Mouse (Mus musculus): ENCODE measurements at regions not wholly inside any gene's neighbourhood (a gene's known extent, or its start where the extent isn't known, plus 50 kb on each side); places are given as distances from the start of the nearest gene placed in this dataset.

DNA sequence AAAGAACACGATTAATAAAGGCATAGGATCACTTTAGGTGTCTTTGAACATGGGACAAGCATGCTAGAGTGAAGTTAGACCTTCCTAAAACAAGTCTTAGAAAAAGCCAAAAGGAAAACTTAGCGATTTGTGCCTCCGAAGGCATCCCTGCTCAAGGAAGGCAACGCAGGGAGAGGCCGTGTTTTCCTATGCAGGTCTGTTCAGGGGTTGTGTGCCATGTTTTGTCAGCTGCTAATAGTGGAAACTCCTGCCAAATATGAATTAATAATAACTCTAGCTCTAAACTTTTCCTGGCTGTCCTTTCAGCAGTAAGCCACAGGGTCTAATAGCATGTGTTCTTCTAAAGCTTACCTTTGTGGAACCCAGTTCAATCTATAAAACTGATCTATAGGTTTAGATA lies 168.4 kb upstream of the Ccdc122 start:
- DNase-seq: no peak

DNA sequence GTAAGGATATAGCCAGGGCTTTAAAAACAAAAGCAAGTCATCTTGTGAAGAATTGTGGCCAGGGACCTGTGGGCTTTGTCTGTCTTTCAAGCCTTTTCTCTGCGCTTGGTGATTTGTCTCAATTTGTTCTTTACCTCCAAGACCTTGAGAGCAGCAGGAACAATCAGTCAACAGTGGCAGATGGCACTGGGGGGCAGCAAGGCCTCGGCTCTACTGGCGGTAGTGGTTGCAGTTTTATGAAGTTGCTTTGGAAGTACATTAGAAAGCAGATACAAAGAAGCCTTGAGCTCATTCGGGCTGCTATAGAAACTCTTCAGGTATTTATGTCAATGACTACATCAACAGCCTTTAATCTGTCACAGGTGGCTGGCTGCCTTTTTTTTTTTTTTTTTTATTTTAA lies 171.9 kb upstream of the Ccdc122 start:
- no peak for DNase-seq

DNA sequence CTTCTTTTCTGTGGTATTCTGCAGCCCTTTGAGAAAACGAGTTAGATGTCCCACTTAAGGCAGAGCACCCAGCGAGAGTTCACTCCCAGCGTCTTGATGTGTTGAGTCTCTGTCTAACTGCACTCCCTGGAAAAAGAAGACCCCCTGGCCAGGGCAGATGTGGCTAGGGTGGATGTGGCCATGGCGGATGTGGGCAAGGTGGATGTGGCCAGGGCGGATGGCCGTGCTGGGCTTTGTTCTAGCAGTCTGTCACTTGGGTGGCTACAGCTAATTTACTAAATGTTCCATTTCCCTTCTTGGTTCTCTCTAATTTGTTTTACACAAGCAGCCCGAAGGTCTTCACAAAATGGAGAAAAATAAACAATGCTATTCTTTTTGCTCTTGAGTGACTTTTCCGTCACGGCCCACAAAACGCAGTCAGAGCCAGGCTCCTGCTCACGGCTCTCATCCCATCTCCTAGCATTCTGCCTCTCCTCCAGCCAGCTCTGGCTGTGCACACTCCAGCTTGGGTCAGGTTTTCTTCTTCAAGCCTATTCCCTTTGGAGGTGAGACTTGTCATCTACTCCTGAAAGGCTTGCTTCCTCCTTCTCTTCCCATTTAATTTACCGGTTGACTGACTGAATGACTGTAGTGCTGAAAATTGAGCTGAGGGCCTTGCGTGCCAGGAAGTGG lies 173.4 kb upstream of the Ccdc122 start:
- no peak for DNase-seq

DNA sequence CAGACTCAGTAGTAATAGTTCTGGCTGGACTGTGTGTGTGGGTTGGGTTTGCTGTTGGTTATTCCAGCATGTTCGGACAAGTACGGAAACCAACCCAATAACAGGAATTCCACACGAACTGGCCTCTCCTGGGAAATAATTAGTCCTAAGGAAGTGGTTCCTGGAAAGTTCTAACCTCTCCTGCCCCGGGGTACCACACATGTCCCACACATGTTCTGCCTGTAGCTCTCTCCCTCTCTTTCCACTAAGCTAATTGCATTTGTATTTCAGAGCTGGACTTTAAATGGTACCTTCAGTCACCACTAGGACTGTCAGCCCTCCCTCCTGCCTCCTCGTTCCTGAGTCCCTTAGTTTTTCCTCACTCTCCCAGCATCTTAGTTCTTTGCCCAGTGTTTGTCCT lies 178.2 kb upstream of the Ccdc122 start:
- DNase-seq: no peak

DNA sequence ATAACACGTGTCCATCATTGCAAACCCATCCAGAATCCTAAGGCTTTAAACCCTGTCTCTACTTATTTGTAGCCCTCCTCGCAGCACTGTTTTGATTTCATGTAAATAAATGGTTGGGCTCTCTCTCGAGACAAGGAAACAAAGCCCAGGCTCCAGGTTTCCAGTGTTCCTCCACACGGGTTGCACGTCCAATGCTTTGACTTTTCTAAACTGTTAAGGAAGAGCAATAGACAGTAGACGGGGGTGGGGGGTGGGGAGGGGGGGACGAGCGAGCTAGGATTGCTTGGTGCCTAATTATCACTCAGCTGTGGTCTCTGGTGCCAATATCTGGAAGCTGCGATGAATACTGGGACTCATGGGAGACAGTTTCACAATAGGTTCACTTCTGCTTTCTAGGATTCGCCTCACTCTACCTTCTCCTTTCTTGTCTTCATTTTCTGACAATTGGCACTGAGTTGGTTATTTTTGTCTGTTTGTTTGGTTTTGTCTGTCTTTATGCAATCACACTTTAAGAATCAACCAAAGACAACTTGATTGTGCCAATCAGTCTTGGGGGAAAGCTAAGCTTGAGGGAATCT lies 179.3 kb upstream of the Ccdc122 start:
- no peak for DNase-seq

DNA sequence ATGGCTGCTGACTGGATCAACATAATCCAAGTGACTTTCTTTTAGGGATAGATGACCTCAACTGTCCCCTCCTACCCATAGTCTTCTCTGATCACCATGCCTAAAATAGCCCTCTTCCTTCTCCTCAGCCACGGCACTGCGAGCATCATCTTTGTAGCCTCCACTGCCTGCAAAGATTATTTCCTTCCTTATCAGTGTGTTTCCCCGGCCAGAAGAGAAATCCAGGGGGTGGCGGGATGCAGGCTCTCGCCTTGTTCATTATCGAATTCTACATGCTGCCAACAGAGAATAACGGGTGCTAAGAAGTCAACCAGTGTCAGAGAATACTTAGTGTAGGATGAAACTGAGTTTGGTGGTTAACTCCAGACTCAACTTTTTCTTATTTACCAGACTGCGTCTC lies 180.0 kb upstream of the Ccdc122 start:
- DNase-seq: no peak

DNA sequence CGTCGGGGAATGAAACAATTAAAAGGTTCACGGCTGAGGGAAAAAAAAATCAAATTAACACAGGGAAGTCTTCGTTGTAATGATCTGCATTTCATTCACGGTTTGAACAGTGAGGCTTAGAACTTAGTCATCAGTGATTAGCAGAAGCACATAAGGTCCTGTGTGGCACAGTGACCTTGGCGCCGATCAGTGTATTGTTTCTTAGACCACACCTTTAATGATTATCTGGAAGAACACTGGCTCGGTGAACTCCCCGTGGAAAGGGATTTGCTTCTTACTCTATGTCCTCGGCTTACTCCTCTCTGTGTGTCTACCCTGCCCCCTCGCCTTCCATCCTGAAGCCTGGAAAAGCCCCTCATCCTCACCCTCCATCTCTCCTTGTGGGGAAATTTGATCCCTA lies 181.6 kb upstream of the Ccdc122 start:
- no peak for DNase-seq

DNA sequence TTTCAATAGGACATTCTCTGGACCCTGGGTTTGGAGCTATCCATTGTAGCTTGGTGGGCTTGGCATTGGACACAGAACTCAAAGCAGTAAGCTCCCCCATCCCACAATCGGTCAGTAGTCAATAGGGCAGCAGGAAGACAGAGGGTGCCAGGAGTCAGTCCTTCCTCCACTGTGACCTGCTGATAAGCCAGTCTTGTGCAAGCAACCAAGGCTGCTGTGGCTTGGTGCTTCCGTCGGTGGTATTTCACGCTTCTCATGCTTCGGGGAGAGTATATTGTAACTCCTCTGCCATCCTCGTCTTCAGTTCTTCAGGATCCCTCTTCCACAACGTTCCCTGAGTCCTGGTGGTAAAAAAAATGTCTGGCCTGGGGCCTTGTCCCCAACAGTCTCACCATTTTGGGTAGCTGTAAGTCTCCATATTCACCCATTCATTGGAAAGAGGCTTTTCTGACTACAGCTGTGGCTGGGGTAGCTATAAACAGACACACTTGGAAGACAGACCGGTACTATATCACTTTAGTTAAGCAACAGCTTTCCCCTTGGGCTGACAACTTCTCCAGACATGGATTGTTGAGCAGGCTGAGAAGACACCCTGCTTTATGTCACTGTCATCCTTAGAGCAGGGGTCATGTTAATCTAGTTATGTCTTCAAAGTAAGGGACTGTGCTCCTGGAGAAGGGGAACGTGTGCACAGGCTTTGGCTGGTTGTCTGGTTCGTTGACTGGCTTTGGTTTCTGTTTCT lies 184.9 kb upstream of the Ccdc122 start:
- DNase-seq: no peak

DNA sequence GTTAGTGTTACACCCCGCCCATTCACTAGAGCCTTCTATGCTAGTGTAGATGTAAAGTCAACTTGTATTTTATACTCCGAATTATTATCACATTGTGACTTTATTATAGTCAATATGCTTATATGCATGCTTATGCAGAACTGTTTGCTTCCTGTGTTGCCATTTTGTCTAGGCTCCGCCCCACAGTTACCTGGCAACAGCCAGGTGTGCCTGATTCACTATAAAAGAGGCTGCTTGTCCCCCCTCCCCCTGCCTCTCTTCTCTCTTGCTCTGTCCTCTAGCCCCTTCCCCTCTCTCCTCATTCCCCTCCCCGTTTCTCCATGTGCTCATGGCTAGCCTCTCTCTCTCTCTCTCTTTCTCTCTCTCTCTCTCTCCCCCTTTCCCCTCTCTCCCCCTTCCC lies 185.9 kb upstream of the Ccdc122 start:
- DNase-seq: no peak

DNA sequence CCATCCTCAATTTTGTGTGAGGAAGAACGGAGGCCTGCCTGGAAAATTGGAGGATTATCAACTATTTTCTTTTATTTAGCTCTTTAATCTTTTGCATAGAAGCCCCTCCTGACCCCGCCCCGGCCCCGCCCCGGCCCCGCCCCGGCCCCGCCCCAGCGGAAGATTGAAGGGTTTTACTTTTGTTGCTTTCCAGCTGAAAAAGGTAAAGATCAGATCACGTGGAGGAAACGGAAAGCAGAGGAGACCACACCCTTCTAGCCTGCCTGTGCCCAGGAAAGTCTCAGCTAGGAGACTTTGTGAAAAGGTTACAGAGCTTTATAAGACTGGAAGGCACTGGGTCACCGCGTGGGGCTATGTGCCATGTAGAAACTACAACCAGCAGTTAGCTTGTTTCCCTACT lies 186.5 kb upstream of the Ccdc122 start:
- DNase-seq: no peak

DNA sequence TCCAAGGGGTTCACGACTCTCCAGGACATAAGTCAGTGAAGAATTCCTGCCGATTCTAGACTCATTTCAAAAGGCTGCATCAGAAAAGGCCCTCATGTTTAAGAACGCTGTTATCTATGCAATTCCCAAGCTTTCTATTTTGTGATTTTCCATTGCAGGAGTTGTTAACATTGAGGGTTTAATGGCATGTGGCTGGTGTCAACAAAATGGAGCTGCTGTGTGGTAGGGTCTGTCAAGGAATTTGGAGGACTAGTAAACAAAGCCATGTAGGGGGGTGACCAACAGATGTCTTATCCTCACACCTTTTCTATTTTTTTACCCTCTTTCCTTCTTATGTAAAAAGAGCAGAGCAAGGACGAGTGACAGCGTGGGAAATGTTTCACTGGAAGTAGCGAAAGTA lies 186.9 kb upstream of the Ccdc122 start:
- DNase-seq: no peak

DNA sequence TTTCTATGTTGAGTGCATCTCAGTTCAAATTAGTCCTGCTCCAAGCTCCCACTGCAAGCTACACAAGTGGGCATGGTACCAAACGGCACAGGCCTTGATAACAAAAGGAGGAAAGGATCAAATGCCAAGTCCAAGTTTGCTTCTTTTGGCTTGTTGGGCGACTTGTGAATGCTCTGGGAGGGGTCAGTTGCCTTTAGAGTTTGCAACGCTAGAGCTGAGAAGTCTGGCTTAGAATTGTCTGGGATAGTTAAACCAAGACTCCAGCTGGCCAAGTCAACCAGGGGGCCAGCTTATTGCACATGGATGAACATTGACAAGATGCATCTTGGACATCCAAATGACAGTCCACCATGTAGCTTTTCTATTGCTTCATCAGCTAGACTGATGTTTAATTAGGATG lies 187.5 kb upstream of the Ccdc122 start:
- no peak for DNase-seq

DNA sequence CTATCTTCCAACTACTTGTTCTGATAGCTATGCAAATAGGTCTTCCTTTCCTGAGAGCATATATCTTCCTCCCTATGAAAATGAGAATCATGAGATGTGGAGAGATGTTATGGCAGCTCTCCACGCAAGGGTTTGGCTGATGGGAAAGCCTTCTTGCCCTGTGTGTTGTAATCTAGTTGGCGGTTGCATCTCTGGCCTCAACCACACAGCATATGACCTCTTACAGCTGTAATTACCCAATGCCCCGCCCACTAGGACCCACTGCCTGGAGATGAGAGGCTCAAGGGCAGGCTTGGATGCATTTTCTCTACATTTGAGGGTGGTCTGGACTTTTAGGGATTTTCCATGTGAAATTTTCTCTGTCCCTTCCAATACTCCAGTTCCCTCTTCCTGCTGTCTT lies 190.9 kb upstream of the Ccdc122 start:
- no peak for DNase-seq

DNA sequence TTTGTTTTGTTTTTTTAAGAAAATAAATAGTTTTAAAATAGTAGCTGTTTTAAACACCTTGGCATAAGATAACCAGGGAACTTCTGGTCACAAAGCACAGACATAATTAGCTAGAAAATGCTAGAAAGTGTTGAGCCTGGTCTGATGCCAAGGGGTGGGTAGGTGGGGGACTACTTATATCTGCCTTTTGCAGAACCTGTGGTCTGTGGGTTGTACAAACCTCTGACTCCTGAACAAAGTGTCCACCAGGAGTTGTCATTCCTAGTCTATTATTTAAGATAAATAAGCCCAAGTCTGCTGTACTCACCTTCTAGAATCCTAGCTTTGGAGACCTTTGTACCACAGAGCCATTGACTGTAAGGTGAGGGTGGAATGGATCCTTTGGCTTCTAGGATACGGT lies 191.9 kb upstream of the Ccdc122 start:
- no peak for DNase-seq

DNA sequence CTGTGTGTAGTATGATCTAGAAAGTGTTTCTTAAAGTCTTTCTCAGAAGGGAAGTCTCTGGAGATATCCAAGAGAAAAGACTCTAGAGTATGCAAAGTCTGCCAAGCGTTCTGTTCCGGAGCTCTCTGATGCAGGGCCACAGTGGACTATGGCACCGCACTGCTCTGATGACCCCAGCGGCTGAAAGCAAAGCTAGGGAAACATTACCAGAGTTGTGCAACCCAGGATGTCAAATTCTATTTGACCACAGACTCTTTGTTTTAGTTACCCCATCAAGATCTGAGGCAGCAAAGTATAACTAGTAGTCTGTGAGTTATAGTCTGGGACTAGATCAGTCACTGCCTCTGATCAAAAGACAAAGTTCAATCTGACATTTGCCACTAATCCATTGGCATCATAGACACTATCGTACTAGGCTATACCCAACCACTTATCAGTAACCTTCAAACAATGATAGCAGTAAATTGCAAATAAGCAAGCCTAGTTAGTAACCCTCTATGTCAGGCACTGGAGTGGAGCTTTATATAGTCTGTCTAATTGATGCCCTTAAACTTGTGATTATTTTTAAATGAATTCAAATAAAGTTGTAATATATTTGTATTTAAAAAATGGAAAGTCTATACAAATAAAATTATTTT lies 198.9 kb upstream of the Ccdc122 start:
- DNase-seq: no peak

DNA sequence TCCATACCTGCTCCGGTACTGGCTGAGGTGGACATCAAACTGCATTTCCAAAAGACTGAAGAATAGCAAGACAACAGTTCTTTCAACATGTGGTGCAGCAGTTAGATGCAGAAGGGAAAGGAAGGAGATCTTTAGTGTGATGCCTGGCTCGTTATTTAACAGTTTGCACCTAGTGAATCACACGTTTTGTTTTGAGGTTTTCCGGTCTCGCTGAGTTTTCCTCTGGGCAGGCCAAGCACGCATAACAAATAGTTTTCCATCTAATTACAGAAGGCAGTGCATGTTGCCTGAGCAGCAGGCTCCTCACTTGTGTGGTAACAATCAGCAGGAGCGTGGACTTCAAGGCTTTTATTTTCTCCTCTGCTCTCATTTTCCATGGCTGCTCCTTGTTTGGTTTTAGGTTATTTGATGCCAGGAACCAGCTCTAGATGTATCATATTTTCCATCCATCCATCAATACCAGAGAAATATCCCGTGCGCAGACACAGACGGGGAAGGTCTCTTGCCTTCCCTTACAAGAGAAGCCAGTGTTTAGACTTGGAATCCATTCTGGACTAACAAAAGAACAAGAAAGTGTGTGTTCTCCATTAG lies 199.6 kb upstream of the Ccdc122 start:
- no peak for DNase-seq

DNA sequence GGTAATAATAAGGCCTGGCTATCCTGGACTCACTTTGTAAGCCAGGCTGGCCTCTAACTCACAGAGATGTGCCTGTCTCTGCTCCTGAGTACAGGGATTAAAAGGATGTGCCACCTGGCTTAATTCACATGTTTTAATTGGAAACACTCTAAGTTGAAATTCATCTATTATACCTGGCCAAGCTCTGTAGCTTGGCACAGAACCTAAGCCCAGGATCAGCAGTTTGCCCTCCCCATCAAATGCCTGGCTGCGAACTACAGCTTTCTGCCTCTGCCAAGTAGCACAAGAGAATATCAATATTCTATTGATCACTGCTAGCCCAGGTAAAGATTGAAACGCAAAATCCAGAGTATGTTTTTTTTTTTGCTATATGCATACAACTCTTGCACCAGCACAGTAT lies 200.3 kb upstream of the Ccdc122 start:
- DNase-seq: no peak

DNA sequence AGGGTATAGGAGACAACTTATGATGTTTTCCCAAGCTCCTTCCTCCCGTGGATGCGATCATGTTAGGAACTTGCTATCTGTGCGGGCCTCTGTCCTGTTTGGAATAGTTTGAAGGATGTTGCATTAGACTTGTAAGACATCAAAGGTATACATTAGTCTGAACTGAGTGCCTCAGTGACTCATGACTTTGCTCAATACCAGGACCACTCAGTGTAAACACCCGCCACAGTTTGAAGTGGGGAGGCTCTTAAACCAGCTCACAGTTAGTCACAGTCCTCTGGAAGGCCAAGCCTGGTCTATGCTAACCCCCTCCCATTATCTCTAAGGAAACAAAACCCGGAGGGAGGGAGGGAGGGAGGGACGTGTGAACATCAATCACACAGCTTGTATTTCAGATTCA lies 202.5 kb upstream of the Ccdc122 start:
- no peak for DNase-seq

DNA sequence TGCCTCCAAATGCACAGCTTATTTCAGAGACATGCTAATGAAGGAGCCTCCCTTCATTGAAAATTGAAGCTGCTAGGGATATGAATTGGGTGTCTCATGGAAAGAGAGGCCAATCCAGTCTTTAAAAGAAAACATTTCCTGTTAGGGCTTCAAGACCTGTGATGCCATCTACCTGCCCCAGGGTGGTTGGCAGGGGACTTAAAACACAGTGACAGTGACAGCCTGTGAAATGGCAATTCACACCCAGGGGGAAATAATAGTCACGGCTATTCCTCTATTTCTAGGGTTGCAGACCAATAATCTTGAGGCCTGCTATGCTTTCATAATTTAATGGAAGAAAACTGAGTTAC lies 207.4 kb upstream of the Ccdc122 start:
- no peak for DNase-seq

DNA sequence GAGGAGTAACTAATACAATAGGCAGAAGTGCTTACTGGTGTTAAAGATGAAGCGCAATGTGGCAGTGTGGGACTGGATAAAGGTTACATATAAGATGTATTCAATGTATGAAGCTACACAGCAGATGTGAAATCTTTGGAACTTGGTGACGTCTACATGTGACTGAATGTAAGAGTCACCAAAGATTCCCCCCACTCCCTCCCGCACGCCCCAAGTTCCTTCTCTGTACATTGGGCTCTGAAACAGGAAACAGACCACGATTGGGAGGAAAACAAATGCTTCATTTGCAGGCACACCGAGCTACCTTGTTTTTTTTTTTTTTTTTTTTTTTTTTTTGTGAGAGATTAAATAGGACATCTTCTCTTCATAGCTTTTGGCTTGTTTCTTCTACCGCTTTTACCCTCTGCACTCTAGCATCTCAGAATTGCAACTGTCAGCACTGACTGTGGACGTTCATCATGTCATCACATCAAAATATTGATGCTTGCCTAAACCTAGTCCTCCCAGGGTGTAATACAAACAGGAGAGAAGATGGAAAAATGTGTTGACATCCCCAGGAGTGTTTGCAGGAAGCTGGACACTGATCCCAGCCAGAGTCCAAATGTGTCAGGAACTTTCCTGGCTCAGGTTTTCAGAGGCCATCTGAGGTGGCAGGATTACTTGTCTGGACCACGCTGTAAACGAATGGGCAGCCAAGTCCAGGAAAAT lies 208.0 kb upstream of the Ccdc122 start:
- DNase-seq: no peak

DNA sequence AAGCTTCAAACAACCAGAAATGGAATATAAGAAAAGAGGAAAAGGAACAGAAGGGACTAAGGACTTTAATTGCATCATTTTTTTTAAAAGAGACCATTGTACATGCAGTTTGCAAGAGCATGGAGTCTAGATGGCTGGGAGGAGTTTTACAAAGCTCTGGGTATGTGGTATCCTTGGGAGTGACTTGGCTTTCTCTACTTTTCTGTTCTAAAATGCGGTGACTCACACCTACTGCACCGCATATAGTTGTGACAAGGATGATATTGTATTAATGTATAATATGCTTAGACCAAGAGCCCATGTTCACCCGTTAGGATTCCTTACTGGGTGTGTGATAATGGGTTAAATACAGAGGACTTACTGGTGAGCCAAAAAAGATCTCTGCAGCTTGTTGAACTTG lies 212.5 kb upstream of the Ccdc122 start:
- DNase-seq: no peak

DNA sequence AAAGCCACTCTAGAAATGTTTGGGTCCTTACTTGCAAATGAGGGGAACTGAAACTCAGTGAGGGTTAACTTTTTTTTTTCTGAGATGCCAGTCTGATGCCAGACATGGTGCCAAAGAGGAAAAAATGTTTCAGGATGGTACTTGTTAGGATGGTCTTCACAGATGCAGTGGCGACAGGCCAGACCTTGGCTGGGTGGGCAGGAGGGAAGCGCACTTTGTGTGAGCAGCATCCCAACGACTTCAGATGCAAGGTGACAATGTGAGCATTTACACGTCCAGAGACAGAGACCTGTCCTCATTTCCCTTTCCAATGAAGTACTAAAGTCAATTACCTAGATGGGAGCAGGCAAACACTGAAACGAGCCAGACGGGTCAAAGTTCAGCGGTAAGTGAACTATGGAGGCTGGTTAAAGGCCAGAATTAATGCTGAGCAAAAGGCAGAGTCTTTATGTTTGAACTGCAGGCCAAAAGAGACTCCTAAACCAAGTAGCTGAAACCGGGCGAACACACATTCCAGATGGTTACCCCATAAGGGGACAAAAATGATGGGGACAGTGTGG lies 213.7 kb upstream of the Ccdc122 start:
- no peak for DNase-seq

DNA sequence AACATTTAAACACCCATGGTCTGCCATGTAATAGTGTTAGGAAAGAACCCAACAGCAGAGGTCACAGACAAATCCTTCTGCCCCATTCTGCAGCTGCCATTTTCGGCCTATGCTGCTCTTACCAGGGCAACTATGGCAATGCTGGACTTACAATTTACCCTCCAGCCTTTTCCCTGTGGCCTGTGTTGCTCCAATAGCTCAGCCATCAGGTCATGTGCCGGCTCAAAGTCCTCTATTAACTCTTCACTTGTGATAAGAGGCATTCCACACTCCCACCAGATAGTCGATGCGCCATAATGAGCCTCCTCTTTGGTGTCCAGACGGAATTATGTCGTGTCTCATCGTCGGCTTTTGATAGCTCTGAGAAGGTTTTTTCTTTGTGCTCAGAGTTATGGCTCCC lies 214.7 kb upstream of the Ccdc122 start:
- no peak for DNase-seq
